10 mouse cellular contexts compared by ENCODE assay signal in the genomic region with DNA sequence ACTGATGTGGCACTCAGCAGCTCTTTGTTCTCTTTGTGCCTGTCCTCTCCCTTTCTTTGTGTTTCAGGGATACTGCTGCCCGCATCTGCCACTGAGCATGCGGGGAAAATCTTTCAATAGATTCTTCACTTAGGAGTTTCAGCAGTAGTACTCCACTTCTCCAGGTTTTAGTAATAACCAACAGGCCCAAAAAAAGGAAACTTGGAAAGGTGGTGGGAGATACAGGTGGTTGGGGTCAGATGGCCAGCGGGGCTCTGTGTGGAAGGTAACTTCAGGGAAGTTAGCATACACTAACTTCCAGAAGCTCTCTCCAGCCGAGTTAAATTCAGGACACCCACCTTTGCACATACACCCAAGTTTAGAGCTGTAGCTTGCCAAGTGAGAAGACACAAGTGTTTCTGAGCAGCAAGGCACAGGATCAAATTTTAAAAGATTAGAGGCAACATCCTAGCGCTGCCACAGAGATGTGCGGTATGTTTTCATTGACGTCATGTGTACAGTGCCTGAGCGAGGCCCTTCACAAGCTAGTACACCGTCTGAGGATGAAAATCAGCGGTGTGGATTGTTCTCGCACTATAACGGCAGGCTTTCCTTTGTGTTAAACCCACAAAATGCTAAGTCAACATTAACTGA. TPM values are rescaled to one million over a fixed set of nuclear protein-coding genes. Genes with fewer than 3 reads are reported as not detected.
A peak's percentile ranks its signal among the peaks of the same experiment; 100 is the strongest.
DNase-seq lines count a peak whose midpoint lies in the region; ATAC-seq and TF ChIP-seq lines count a peak whose summit lies in the region.
"Had no signal": no experiment of that assay in that cellular context is flagged by ENCODE, and none has a peak within 500 bp of the region (broad histone marks: within the 10 kb centered on the region; RNA-seq: fewer than 3 reads in every experiment).

No protein-coding gene starts in this region.

- no peak for ATAC-seq in lung, embryonic 15.5 days (ENCODE audit: borderline replicate concordance, extremely low read depth, low FRiP score, low TSS enrichment)
- ATAC-seq in inflammation-experienced regulatory T-cells, adult 6 months: peak; percentile 1
- no peak for ATAC-seq in megakaryocyte-erythroid progenitor cell, adult 5-6 weeks (replicated peaks; ENCODE audit: low FRiP score, low TSS enrichment, poor library complexity, severe bottlenecking)
- ATAC-seq: Patski had no signal

- peaks cover 51% of the 10 kb centered on the region for H3K27me3 ChIP-seq in lung, embryonic 15.5 days

- TF ChIP-seq POLR2A in lung, adult 2 months (IDR thresholded peaks at IDR 0.05; ENCODE audit: borderline replicate concordance, extremely low read depth, low read depth, low read length): no peak
- no peak for TF ChIP-seq POLR2A in olfactory bulb, adult 2 months (IDR thresholded peaks at IDR 0.05; ENCODE audit: insufficient read depth, low read depth, low read length)

- H3K36me3 ChIP-seq in lung, embryonic 15.5 days: no peaks in the 10 kb centered on the region

- 31% methylated on average over 12 of the region's 12 CpGs for WGBS in lung, embryonic 15.5 days
- WGBS in lung, adult 2 months: 39% methylated on average over 12 of the region's 12 CpGs
- WGBS in olfactory bulb, adult 2 months: 17% methylated on average over 12 of the region's 12 CpGs

- TF ChIP-seq CTCF in lung, adult 2 months (IDR thresholded peaks at IDR 0.05; ENCODE audit: insufficient read depth, low read length): no peak
- TF ChIP-seq CTCF in olfactory bulb, adult 2 months (IDR thresholded peaks at IDR 0.05; ENCODE audit: insufficient read depth, low read depth, low read length): no peak

- no peak overlapping the region for H3K4me3 ChIP-seq in lung, embryonic 15.5 days
- H3K4me3 ChIP-seq in lung, adult 2 months (replicated peaks; ENCODE audit: extremely low read depth, low read depth, low read length): no peak overlapping the region
- no peak overlapping the region; the same call in 1 of the 2 replicates for H3K4me3 ChIP-seq in olfactory bulb, adult 2 months (ENCODE audit: insufficient read depth, low read depth, low read length)

- DNase-seq in lung, adult 2 months: no peak
- DNase-seq in embryo, embryonic 10 days (ENCODE audit: low spot score): peak; percentile 66
- no peak for DNase-seq in adipocyte (ENCODE audit: low spot score)
- no peak for DNase-seq in urinary bladder, postnatal 36 days (ENCODE audit: low spot score in 2 of 2)

- peak overlapping the region; percentile 35; the same call in 1 of the 2 replicates for H3K4me2 ChIP-seq in lung, embryonic 15.5 days

- no peaks in the 10 kb centered on the region for H3K9me3 ChIP-seq in lung, embryonic 15.5 days

- H3K27ac ChIP-seq in lung, embryonic 15.5 days: no peak overlapping the region
- H3K27ac ChIP-seq in olfactory bulb, adult 2 months (ENCODE audit: insufficient read depth, low read depth, low read length): 0 out of 2 replicates have a peak overlapping the region, but pooled peaks have one; percentile 10
- H3K27ac ChIP-seq: liver, embryonic 14.5 days had no signal

- no peak overlapping the region for H3K9ac ChIP-seq in lung, embryonic 15.5 days
- H3K9ac ChIP-seq: liver, embryonic 14.5 days had no signal

- peaks cover 17% of the 10 kb centered on the region for H3K4me1 ChIP-seq in lung, embryonic 15.5 days
- H3K4me1 ChIP-seq in lung, adult 2 months (ENCODE audit: control insufficient read depth, insufficient read depth, low read length): 0 out of 2 replicates have a peak, but pooled peaks cover 2% of the 10 kb centered on the region
- H3K4me1 ChIP-seq in olfactory bulb, adult 2 months (ENCODE audit: control insufficient read depth, insufficient read depth, low read length): 0 out of 2 replicates have a peak, but pooled peaks cover 3% of the 10 kb centered on the region

RNA-seq across cellular contexts. Expression of a gene that starts 1.3 kb away (rescaled TPM):
- polyA plus RNA-seq in lung, embryonic 15.5 days (2015; fragmentation: Nextera tagmentation; extraction: Ambion mirVana): 1.9 and 2.4 TPM in 2 replicates
- polyA plus RNA-seq in lung, adult 2 months (2012; rRNA removed): 5.0 and 6.5 TPM in 2 replicates
- 10 to 100 TPM; 11.1 to 18.2 (median 16.1) TPM for polyA plus RNA-seq in inflammation-experienced regulatory T-cells, adult 6 months (2017; shearing (Covaris generic))
- not detected in 2 replicates for polyA plus RNA-seq in olfactory bulb, adult 2 months (2012; ENCODE audit: insufficient read depth, insufficient read length, low replicate concordance, missing spikeins)
- total RNA-seq in megakaryocyte-erythroid progenitor cell, adult 5-6 weeks (2014; fragmentation: Nextera tagmentation): 2.5 and 2.9 TPM in 2 replicates
- total RNA-seq in megakaryocyte-erythroid progenitor cell, adult 5-6 weeks (2017): 2.2 and 7.1 TPM in 2 replicates
